Mouse (Mus musculus): ENCODE data around the gene Epas1.

DNA sequence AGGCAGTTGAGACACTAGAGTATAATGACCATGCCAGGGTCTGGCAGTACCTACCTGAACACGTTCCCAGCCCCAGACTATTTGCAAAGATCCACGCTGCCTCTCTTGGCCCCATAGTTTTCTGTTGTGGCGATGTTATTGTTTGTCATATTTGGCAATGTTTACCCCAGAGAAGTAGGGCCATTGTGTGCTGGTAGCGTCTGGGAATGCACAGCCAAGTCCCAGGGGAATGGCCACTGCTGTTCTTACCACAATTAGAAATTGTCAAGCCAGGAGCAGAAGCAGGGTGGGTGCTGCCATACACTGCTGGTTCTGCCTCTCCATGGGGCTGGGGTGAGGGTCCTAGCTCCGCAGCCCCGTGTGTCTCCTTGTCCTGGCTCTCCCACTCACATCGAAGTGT lies 15.1 kb downstream of the Epas1 start:
- no peak for TF ChIP-seq CTCF (conservative IDR thresholded peaks at IDR 0.05; ENCODE audit: low read length)
- no peak for TF ChIP-seq NANOG (IDR thresholded peaks at IDR 0.05; ENCODE audit: borderline replicate concordance, low read length)
